Mouse (Mus musculus): ENCODE measurements around the gene Tex21.

Tex21 gene

DNA sequence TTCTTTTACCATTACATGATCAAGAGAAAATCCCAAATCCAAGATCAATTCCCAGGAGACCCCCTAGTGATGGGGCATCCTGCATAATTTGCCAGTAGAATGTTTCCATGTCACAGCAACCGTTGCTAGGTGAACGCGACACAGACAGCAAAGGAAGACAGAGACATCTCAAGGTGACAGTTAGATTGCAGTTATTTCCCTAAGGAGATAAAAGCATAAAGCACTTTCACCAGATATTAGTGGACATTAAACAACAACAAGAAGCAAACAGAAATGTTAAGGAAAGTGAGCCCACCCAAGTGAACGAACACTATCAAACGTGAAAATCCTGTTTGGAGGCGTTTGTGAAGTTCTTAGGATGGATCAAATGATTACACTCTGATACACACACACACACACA lies at the start of gene Tex21:
Gene Tex21 (minus strand): TSS at position 101 of the 400 bp plus-strand sequence.
- in situ Hi-C loops (cut with MboI; ENCODE audit: low pct_unique_long_range_greater_than_20kb in 1 of 2, low sequenced_read_pairs in 2 of 2, unreplicated experiment in 1 of 2): no loop called here

- in situ Hi-C loops (cut with MboI; ENCODE audit: low pct_unique_long_range_greater_than_20kb in 1 of 2, low sequenced_read_pairs in 2 of 2, unreplicated experiment in 1 of 2): no loop called here
Measured at GRCm38 (mm10) chr12:76293192-76293591, 46.6 kb upstream of the Tex21 start.

- in situ Hi-C loops (cut with MboI; ENCODE audit: low pct_unique_long_range_greater_than_20kb in 1 of 2, low sequenced_read_pairs in 2 of 2, unreplicated experiment in 1 of 2): no loop called here
Measured at GRCm38 (mm10) chr12:76290271-76290670, 43.7 kb upstream of the Tex21 start.

DNA sequence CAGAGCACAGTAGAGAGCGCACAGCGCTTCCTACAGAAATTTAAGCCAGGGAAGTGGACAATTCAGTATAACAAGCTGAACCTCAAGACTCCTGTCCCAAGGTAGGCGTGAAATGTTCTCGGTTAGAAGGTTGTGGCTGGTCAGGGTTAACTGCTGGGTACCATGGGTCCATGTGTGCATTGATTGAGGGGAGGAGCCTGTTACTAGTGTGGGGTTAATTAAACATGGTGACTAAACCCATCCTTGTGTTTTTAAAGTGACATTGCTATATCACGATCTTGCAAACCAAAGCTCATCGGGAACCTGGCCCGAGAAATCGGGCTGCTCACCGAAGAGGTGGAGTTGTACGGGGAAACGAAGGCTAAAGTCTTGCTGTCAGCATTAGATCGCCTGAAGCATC lies 42.9 kb upstream of the Tex21 start:
- in situ Hi-C loops (cut with MboI; ENCODE audit: low pct_unique_long_range_greater_than_20kb in 1 of 2, low sequenced_read_pairs in 2 of 2, unreplicated experiment in 1 of 2): no loop called here

GRCm38 (mm10) chr12:76288494-76288893 lies 41.9 kb upstream of the Tex21 start:
- in situ Hi-C loops (cut with MboI; ENCODE audit: low pct_unique_long_range_greater_than_20kb in 1 of 2, low sequenced_read_pairs in 2 of 2, unreplicated experiment in 1 of 2): no loop called here

GRCm38 (mm10) chr12:76287986-76288385 lies 41.4 kb upstream of the Tex21 start:
- in situ Hi-C loops (cut with MboI; ENCODE audit: low pct_unique_long_range_greater_than_20kb in 1 of 2, low sequenced_read_pairs in 2 of 2, unreplicated experiment in 1 of 2): no loop called here

- in situ Hi-C loops (cut with MboI; ENCODE audit: low pct_unique_long_range_greater_than_20kb in 1 of 2, low sequenced_read_pairs in 2 of 2, unreplicated experiment in 1 of 2): no loop called here
Measured at GRCm38 (mm10) chr12:76285418-76285817, 38.9 kb upstream of the Tex21 start.

DNA sequence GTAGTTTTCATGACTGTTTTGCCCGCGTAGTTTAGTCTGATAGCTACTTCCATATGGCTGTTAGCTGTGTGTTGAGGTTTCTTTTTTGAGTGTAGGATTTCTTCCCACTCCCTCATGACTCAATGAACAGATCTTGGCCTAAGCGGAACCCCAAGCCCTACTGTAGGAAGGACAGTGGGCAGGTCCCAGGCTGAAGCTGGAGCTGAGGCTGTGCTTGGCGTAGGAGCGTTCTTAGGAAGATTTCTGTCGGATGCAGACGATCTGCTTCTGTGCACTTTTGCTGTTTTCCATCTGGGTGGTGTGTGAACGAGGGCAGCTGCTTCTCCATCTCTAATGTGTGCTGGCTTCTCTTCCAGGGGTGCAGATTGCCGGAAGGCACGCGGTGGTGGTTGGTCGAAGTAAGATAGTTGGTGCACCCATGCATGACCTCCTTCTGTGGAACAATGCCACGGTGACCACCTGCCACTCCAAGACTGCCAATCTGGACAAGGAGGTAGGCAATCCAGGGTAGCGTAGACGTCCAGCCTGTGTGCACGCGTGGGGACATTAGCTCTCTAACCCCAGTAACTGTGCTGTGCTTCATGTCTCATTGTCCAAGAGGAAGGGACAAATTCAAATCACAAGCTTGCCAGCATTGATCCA lies 36.1 kb upstream of the Tex21 start:
- in situ Hi-C loops (cut with MboI; ENCODE audit: low pct_unique_long_range_greater_than_20kb in 1 of 2, low sequenced_read_pairs in 2 of 2, unreplicated experiment in 1 of 2): no loop called here

GRCm38 (mm10) chr12:76282132-76282531 lies 35.6 kb upstream of the Tex21 start:
- in situ Hi-C loops (cut with MboI; ENCODE audit: low pct_unique_long_range_greater_than_20kb in 1 of 2, low sequenced_read_pairs in 2 of 2, unreplicated experiment in 1 of 2): no loop called here

GRCm38 (mm10) chr12:76281111-76281660 lies 34.6 kb upstream of the Tex21 start:
- in situ Hi-C loops (cut with MboI; ENCODE audit: low pct_unique_long_range_greater_than_20kb in 1 of 2, low sequenced_read_pairs in 2 of 2, unreplicated experiment in 1 of 2): no loop called here

DNA sequence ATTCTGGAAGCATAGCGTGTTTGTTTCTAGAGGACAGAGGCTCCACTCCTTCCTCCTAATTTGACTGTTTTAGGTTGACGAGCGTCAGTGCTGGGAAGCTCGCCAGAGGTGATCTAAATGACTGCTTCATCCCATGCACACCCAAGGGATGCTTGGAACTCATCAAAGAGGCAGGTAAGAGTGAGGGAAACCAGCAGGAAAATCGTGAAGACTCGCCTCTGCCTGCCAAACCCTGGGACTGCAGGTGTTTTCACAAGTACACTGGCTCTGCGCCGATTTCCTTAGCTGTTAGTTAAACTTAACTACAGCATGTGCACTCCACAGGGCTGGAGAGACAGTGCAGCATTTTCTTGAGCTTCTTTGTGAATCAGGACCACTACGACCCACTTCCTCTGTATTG lies 34.0 kb upstream of the Tex21 start:
- in situ Hi-C loops (cut with MboI; ENCODE audit: low pct_unique_long_range_greater_than_20kb in 1 of 2, low sequenced_read_pairs in 2 of 2, unreplicated experiment in 1 of 2): no loop called here

DNA sequence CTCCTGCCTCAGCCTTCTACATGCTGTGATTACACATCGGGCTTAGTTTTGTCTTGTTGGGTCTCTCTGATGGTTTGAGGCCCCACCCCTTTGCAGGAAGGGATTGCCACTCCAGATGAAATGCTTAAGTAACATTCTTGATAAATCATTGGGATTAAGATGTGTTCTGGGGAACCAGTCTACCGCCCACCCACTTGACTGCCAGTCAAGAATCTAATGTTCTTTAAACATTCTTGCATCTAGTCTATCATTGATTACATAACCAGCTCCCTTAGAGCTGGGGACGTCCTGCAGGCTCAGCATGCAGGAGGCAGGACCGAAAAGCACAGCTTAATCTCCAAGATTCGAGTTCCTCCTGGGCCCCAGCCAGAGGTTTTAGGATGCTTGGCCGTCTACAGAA lies 31.7 kb upstream of the Tex21 start:
- in situ Hi-C loops (cut with MboI; ENCODE audit: low pct_unique_long_range_greater_than_20kb in 1 of 2, low sequenced_read_pairs in 2 of 2, unreplicated experiment in 1 of 2): no loop called here

DNA sequence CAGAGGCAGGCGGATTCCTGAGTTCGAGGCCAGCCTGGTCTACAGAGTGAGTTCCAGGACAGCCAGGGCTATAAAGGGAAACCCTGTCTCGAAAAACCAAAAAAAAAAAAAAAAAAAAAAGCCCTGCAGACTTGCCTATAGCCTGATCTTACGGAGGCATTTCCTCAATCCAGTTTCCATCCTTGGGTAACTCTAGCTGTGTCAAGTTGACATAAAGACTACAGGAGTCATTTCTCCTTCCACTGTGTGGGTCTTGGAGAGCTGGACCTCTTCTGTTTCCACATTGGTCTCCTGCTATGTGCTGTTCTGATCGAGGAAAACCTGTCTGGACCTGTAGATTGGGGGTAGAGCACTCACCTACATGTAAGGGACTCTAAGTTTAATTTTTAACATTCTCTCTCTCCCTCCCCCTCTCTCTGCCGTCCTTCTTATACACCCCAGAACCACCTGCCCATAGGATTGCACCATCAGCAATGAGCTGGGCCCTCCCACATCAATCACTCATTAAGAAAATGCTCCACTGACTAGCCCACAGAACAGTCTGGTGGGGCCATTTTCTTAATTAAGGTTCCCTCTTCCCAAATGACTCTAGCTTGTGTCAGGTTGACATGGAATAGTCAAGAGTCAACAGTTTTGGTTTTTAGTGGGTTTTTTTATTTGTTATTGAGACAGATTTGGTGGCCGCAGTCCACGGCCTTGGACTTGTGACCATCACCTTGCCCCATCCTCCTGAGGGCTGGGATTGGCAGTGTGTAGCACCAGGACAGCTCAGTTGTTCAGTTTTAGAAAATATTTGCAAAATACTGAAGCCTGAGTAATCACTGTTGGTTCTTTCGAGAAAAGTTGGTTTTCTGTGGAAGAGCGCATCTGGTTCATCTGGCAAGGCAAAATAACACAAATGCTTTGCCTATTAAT lies 26.3 kb upstream of the Tex21 start:
- in situ Hi-C loops (cut with MboI; ENCODE audit: low pct_unique_long_range_greater_than_20kb in 1 of 2, low sequenced_read_pairs in 2 of 2, unreplicated experiment in 1 of 2): no loop called here

GRCm38 (mm10) chr12:76271516-76271915 lies 25.0 kb upstream of the Tex21 start:
- in situ Hi-C loops (cut with MboI; ENCODE audit: low pct_unique_long_range_greater_than_20kb in 1 of 2, low sequenced_read_pairs in 2 of 2, unreplicated experiment in 1 of 2): no loop called here

DNA sequence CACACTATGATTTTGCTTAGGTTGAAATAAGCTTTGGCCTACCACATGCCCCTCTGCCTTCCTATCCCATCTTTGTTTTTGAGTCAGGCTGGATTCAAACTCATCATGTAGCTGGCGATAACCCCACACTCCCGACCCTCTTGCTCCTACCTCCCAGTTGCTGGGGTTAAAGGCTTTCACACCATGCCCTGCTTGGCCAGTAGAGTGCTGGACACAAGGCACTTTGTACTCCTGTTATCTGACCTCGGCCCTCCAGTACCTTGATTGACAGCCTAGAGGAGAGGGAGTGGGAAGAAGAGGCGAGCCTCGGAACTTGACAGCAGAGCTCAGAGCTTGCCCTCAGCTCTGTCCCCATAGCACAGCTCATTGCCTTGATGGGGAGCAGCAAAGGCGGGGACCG lies 22.6 kb upstream of the Tex21 start:
- in situ Hi-C loops (cut with MboI; ENCODE audit: low pct_unique_long_range_greater_than_20kb in 1 of 2, low sequenced_read_pairs in 2 of 2, unreplicated experiment in 1 of 2): no loop called here

DNA sequence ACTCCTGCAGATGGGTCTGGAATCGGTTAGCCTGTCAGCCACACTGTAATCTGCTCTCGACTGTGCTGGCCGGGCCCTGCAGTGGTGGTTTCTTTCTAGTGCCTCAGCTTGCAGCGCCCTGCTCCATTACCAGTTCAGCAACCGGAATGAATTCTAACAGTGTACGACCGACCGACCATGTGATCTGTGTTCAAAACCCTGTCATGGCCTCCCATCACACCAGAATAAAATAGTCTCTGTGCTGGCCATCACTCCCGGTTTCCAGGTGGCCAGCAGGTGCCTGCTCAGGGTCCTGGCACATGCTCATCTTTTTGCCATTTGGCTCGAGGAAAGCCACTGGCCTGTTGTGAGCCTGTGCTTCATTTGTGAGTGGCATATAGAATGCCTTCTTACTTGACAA lies 22.1 kb upstream of the Tex21 start:
- in situ Hi-C loops (cut with MboI; ENCODE audit: low pct_unique_long_range_greater_than_20kb in 1 of 2, low sequenced_read_pairs in 2 of 2, unreplicated experiment in 1 of 2): no loop called here

- in situ Hi-C loops (cut with MboI; ENCODE audit: low pct_unique_long_range_greater_than_20kb in 1 of 2, low sequenced_read_pairs in 2 of 2, unreplicated experiment in 1 of 2): no loop called here
Measured at GRCm38 (mm10) chr12:76266875-76267274, 20.3 kb upstream of the Tex21 start.

GRCm38 (mm10) chr12:76265001-76265400 lies 18.5 kb upstream of the Tex21 start:
- in situ Hi-C loops (cut with MboI; ENCODE audit: low pct_unique_long_range_greater_than_20kb in 1 of 2, low sequenced_read_pairs in 2 of 2, unreplicated experiment in 1 of 2): no loop called here

DNA sequence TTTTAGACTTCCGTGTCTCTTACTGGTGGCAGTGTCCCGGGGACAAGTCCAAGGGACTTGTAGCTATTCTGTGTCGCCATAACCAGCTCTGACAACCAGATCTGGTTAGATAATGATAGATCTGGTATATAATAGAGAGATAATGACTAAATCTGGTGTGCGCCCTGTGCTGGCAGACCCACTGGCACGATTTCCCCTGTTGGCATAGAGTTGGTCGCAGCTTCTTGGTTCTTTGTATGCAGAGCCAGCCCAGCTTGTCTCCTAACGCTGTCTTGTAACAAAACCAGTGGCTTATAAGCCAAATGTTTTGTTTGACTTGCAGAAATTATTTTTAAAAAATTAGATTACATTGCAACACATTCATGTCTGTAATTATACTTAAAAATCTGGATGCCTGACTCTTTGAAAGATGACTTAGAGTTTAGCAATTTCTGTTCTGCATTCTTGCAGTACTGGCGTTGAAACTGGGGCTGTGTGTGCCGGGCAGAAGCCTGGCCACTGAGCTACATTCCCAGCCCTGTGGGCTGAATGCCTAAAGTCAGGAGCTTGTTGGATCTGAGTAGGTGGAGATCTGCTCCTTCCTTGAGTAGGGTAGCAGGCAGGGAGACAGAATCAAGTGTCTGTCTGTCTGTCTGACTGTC lies 17.9 kb upstream of the Tex21 start:
- in situ Hi-C loops (cut with MboI; ENCODE audit: low pct_unique_long_range_greater_than_20kb in 1 of 2, low sequenced_read_pairs in 2 of 2, unreplicated experiment in 1 of 2): no loop called here
